Mouse (Mus musculus) gastrocnemius, adult 18-20 months (tissue): ENCODE data around the gene Ugt1a9. TPM values are rescaled to one million over a fixed set of nuclear protein-coding genes. Genes with fewer than 3 reads are reported as not detected.

Source experiments
- DNase-seq: peaks from one replicate; pipeline ENCODE4 v3.0.0; 2021; ENCODE audit warnings: low spot score
- total RNA-seq, 2 experiments: library from RNA; stranded (reverse); gene quantifications; 2 replicates each; pipeline ENCODE4 v1.2.3; 2021

Gene Ugt1a9
- total RNA-seq, 2 experiments from 2014 or later, result 0.14 TPM; not detected in 1

DNA sequence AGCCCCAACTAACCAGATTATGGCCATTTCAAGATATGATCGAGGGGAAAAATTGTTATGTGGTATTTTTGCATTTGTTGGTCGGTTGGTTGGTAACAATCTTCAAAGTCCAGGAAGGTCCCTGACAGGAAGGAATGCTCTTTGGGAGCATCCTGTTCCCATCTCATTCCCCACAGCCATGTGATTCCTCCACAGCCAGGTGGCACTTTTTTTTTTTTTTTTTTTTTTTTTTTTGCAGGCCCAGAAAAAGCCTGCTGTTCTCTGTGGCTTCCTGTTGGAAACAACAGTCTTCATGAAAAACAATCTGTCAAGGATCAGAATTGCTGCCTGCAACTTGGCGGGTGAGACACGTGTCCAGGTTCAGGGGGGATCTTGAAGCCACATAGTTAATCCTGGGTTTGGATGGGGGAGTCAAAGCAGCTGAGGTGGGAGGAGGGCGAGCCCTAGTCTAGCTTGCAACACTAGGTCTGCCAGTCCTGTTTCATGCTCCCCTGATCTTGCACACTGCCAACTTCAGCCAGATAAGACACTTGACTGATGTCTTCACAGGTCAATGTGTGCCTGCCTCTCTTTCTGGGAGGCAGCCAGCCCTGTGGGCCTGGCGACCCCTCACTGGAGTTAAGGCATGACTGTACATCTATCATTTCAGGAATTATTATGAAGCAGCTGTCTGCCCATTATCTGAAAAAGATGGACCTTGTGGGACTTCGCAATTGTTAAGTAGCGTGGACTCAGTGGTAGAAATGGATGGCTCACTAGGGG lies 188.5 kb downstream of the Ugt1a9 start:
- DNase-seq, result no peak

DNA sequence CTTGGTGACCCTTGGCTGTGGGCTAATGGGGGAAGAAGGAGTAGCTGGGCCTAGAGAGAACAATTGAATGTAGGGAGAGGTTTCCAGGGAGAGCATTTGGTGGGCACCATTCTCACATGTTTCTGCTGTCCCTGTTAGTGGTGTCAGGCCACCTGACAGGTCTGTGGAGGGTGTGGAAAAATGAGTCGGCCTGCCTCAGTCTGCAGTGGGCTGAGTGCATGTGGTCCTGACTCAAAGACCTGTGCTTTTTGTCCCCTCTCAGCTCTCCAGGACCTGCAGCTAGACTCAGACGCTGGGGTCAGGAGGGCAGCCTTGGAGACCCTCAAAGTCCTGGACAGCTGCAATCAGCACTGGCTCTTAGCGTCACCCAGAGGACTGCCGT lies 189.0 kb downstream of the Ugt1a9 start:
- DNase-seq, result no peak

DNA sequence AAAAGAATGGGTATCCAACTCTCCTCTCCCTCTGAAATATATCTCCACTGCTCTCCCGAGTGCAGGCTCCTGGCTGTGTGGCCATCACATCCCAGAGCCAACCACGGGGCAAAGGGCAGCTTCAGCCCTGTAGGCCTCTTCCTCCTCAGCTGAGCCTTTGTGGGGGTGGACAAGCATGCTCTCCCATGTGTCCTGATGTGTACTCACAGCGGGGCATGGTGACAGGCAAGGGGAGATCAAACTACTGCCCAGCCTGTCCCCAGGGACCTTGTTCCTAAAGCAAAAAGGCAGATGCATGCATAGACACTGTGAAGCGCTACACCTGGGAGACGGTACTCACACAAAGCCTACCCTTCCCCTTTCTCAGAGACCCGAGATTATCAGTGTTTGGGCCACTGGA lies 189.5 kb downstream of the Ugt1a9 start:
- DNase-seq, result no peak

DNA sequence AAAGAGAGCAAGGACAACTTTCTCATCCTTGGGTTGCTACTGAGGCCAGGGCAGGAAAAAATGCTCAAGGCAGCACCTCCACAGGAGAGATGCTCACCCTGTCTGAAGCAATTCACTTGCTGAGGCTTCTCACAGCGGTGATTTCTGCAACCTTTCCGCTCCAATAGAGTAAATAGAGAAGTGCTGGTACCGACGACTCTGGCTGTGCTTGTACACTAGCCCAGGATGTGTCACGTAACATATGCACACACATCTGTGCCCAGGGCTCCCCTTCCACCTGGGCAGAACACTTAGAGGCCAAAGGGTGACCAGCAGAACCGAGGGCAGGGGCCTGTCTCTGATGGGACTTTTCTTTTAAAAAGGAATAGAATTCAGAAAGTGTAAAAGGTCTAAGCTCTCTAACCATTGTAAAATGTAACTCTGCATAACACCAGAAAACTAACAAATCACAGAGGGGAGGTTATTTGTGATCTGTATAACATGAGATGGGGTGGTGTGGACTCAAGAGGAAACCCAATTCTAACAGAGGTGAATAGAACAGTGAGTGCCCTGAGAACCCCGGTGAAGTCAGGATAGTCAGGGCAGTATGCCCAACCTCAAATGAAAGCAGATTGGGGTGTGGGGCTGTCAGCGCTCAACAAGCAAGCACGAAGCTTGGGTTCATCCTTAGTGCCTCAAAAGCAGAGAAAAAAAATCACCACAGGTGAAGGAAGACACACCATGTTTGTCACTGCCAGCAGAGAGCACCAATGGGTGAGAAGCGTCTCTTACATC lies 190.2 kb downstream of the Ugt1a9 start:
- no peak for DNase-seq

DNA sequence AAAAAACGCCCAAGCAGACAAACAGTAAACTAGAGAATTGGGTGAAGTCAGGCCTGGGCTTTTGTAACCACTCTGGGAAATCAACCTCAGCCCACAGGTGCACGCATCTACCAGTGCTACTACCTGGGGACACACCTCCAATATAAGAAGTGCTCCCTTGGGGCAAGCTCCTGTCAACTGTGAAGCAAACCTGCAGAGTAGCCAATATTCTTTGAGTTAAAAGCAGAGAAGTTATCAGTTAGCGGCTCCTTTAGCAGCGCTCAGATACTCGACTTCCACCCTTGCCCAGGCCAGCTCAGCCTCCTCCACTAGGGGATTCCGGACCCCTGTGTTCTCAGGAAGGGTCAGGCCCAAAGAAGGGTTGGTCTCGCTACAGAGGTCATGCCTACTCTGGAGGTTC lies 191.1 kb downstream of the Ugt1a9 start:
- no peak for DNase-seq

DNA sequence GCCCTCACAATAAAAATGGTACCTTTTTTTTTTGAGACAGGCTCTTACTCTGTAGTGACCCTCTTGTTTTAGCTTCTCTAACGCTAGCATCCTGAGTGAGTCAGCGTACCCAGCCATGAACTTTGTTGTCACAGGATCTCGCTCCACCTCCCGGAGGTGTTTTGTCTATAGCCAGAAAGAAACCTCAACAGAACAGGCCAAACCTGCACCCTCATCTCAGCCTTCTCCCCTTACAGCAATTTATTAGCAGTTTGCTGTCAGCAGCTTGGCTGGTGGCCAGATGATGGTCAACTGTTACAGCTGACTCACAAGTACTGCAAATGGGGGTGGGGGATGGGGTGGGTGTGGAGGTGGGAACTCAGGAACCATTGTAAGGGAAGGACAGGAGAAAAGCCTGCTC lies 191.7 kb downstream of the Ugt1a9 start:
- DNase-seq, result no peak

DNA sequence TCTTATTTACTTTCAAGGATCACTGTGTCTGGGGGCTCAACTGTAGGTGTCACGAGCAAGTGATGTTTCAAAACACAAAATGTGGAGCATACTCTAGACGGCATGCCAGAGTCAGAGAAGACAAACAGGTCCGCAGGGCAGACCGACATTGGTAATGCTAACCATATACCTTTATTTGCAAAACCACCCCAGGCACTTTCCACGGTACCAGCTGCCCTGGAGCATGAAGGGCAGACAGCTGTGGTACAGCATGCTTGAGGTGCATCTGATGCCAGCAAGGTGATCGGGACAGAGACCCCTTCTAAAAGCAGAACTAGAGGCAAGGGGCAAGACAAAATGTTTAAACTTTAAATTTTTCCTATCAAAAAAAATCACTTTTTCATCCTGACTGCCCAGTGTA lies 192.4 kb downstream of the Ugt1a9 start:
- no peak for DNase-seq

DNA sequence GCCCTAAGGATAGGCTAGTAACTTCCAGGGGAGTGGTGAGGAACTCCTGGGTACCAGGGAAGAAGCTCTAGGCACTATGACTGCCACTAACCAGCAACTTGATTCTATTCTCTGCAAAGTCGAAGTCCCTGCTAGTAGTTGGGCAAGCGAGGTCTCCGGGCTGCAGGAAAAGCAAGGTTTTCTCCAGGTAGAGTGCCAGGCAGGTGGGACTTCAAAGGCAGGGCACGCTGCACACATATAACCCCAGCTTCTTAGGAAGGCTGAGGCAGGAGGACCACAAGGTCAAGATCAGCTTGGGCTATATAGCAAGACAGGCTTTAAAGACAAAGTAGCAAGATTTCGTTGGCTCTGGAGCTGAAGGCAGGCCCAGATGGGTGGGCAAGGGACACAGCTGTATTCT lies 193.2 kb downstream of the Ugt1a9 start:
- DNase-seq, result no peak

DNA sequence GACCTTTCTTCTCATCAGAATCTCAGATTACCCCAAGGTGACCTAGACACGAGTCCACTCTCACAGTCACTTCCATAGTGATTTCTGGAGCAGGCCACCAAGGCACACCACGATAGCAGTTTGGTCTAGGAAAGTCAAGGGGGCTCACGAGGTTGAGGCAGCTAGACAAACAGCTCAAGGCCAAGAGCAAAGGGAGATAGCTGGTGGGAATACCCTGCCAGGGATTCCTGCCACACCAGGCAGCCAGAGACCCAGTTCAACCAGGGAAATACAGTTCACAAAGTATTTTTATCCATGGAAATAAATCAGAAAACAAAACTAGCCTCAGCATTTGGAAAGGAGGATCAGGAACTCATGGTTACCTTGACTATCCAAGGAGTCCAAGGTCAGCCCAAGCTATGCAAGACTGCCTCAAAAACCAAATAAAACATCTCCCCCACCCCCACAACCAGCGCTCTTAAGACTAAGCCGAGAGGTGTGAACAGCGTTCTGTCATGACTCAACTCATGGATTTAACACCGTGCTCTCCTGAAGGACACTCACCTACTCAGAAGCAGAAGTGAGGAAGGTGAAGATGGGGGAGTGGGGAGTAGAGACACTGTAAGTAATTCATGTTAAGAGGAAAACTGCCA lies 193.8 kb downstream of the Ugt1a9 start:
- DNase-seq, result no peak

DNA sequence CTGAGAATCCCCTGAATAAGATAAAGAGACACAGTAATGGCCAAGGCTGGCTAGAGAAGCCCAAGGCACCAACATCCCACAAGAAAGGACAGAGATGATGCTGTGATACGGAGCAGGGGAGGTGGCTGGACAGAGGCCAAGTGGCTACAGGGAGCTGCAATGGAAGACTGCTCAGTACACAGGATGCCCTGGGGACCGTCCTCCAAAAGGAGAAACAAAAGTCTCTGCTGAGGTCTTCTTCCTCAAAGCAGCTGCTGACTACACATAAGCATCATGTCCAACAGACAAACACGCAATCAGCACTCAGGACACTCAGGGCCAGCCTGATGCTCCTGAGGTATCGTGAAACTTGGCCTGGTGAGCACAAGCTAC lies 194.3 kb downstream of the Ugt1a9 start:
- DNase-seq, result no peak

DNA sequence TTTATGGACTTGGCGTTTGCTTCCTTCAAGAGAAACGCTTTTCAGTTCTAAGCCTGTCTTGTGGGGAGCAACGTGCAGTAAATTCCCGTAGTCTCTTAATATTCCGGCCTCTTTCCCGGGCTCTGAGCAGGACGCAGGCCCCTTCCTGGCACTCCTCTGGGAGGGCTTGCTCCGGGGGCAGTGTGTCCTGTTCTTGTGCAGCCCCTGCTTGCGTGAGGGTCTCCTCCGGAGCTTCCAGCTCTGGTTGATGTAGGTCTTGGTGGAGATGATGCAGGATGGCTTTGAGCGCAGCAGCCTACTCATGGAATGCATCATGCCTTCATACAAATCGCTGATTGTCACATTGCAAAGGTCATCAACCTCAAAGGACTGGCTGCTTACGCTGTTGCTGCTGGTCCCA lies 195.5 kb downstream of the Ugt1a9 start:
- DNase-seq, result no peak

DNA sequence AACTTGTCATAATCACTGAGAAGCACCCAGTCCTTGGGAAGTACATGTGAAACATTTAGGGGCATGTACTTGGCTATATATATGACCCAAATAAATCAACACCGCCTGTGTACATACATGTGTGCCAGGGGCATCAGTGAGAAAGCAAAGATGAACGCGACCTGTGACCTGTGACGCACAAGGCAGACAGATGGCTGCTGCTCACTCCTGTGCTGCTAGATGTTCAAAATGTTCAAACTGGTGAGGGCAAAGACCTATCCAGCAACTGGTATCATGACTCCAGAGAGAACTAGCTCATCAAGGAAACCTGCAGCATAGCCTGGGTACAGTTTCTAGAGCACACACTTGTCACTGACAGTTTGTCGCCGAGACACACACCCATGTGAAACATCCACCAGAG lies 196.9 kb downstream of the Ugt1a9 start:
- no peak for DNase-seq

DNA sequence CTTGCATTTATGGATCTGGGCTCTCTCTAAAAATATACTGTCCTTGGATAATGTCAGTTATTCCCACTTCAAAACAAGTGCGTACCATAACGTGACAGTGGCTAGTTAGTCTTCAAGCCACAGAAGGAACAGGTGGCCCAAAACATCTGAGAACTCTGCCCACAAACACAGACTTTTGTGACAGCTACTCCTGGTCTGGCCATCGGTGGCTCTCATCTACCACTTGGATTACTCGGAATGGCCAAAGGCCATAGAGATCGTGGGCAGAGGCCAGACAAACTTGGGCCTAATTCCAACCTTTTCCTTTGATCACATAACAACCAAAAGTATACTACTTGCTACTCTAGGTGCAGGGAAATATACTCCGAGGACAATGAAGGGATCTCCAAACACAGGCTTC lies 197.5 kb downstream of the Ugt1a9 start:
- no peak for DNase-seq

Other genes starting within 250 kb of the Ugt1a9 start
- gene Dgkd, start 217.5 kb upstream of the Ugt1a9 start, total RNA-seq, result 10 to 100 TPM; 27.8 to 29.2 TPM
- 1 to 10 TPM; 7.9 to 8.8 TPM for gene Usp40, start 62.2 kb upstream of the Ugt1a9 start, total RNA-seq
- not detected for gene Ugt1a10, start 15.4 kb upstream of the Ugt1a9 start, total RNA-seq
- gene Ugt1a8, start 17.0 kb downstream of the Ugt1a9 start, total RNA-seq, result not detected
- under 1 TPM; 0.31 to 0.37 TPM for gene Ugt1a7c, start 24.3 kb downstream of the Ugt1a9 start, total RNA-seq
- under 1 TPM; 0.34 to 0.64 TPM for gene Ugt1a6b, start 32.5 kb downstream of the Ugt1a9 start, total RNA-seq
- 1 to 10 TPM in 1 of 2 experiments, under 1 TPM in 1; 0.66 to 1.4 TPM for gene Ugt1a6a, start 64.0 kb downstream of the Ugt1a9 start, total RNA-seq
- gene Ugt1a5, start 95.2 kb downstream of the Ugt1a9 start, total RNA-seq, result under 1 TPM in 1 of 2 experiments, not detected in 1; 0.14 TPM
- under 1 TPM in 1 of 2 experiments, not detected in 1; 0.09 TPM for gene Ugt1a2, start 129.8 kb downstream of the Ugt1a9 start, total RNA-seq
- gene Dnajb3, start 135.0 kb downstream of the Ugt1a9 start, total RNA-seq, result not detected
- under 1 TPM in 1 of 2 experiments, not detected in 1; 0.09 TPM for gene Ugt1a1, start 141.2 kb downstream of the Ugt1a9 start, total RNA-seq
- gene Mroh2a, start 156.2 kb downstream of the Ugt1a9 start, total RNA-seq, result not detected
- 1 to 10 TPM; 5.4 to 5.8 TPM for gene Hjurp, start 206.8 kb downstream of the Ugt1a9 start, total RNA-seq
- not detected for gene Trpm8, start 206.9 kb downstream of the Ugt1a9 start, total RNA-seq